Mouse (Mus musculus): Measurements from ENCODE around the gene Igsf9b.

Gene Igsf9b

GRCm38 (mm10) chr9:27336962-27337636 lies 38.1 kb downstream of the Igsf9b start:
- DNase-seq: peak; percentile 45

- DNase-seq: no peak
Observed at GRCm38 (mm10) chr9:27339168-27339567, 40.2 kb downstream of the Igsf9b start.

- DNase-seq: no peak
Observed at GRCm38 (mm10) chr9:27346541-27347269, 47.7 kb downstream of the Igsf9b start.

- no peak for DNase-seq
Observed at GRCm38 (mm10) chr9:27353082-27353481, 54.1 kb downstream of the Igsf9b start.

GRCm38 (mm10) chr9:27357893-27358292 lies 58.9 kb downstream of the Igsf9b start:
- DNase-seq: no peak

- no peak for DNase-seq
Observed at GRCm38 (mm10) chr9:27367231-27367630, 68.2 kb downstream of the Igsf9b start.

- no peak for DNase-seq
Observed at GRCm38 (mm10) chr9:27369108-27369507, 70.1 kb downstream of the Igsf9b start.

- DNase-seq: no peak
Observed at GRCm38 (mm10) chr9:27375746-27376145, 76.7 kb downstream of the Igsf9b start.

GRCm38 (mm10) chr9:27386951-27387350 lies 87.9 kb downstream of the Igsf9b start:
- DNase-seq: no peak

GRCm38 (mm10) chr9:27396500-27396899 lies 97.5 kb downstream of the Igsf9b start, which contains the start of gene Spata19:
Spata19 (plus strand) TSS chr9:27396800.
- no peak for DNase-seq

- DNase-seq: peak; percentile 34
Observed at GRCm38 (mm10) chr9:27401169-27401568, 102.2 kb downstream of the Igsf9b start.
